Mouse (Mus musculus): ENCODE data around the gene Dgkk. TPM values are rescaled to one million over a fixed set of nuclear protein-coding genes. Genes with fewer than 3 reads are reported as not detected.
"Not testable (repeated sequence)": the region's sequence is repeated elsewhere in the genome, so short reads cannot be mapped to it uniquely, and the experiment has no call there.

Dgkk gene
- polyA plus RNA-seq (2016; fragmentation: Nextera tagmentation; extraction: Ambion mirVana): 0.54 TPM in 2 replicates

- H3K9ac ChIP-seq (replicated peaks); H3K4me1 ChIP-seq (replicated peaks); H3K27ac ChIP-seq; H3K36me3 ChIP-seq; H3K9me3 ChIP-seq; ATAC-seq (ENCODE audit: insufficient number of reproducible peaks, insufficient read depth, low FRiP score, low TSS enrichment, low read depth): not testable (repeated sequence)
- WGBS: 32% methylated on average over 22 of the region's 30 CpGs
- H3K27me3 ChIP-seq: peaks cover 34% of the 10 kb centered on the region
- peak within 1 kb of the TSS; percentile 37 for H3K4me3 ChIP-seq (replicated peaks)
- H3K4me2 ChIP-seq: peak within 1 kb of the TSS; percentile 57
Measured at GRCm38 (mm10) chrX:6779006-6779405, at the start of gene Dgkk. Gene Dgkk (plus strand): TSS chrX:6779306.

DNA sequence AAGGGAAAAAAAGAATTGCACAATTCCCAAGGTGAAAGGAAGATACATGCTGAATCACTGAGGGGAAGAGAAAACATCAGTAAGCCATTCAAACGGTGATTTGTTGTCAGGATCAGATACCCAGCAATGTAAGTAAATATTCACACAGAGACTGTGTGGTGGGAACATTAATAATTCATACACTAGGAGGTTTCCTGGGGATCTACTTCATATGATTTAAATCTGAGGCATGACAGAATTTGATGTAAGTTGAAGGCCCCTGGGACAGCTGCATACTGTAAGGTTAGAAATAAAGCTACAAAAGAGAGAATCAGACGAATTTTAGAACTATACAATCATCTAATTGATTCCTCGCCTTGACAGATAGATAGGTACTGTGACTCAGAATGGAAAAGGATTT is 45.1 kb upstream of the Dgkk start:
- H3K4me3 ChIP-seq (replicated peaks): no peak overlapping the region
- H3K27ac ChIP-seq: no peak overlapping the region
- no peaks in the 10 kb centered on the region for H3K36me3 ChIP-seq
- H3K9ac ChIP-seq (replicated peaks): no peak overlapping the region
- WGBS: 71% methylated on average over 3 of the region's 3 CpGs
- H3K27me3 ChIP-seq: no peaks in the 10 kb centered on the region
- ATAC-seq (ENCODE audit: insufficient number of reproducible peaks, insufficient read depth, low FRiP score, low TSS enrichment, low read depth): no peak
- H3K9me3 ChIP-seq: no peaks in the 10 kb centered on the region
- H3K4me2 ChIP-seq: no peak overlapping the region
- no peaks in the 10 kb centered on the region for H3K4me1 ChIP-seq (replicated peaks)

DNA sequence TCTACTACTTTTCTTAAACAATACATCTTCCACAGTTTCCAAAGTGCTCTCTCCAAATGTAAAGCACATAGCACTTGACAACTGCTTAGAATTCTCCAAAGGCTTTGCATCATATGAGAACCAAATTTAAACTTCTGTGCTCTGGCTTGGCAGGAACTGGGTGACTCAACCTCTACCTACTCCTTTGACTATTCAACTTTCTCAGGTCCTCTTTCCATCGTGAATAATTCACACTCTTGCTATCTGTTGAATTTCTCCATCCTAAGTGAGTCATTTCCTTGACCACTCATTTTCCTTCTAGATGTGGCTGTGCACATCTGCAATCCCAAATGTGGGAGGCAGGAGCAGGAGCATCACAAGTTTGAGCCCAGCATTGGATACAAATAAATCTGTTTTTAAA is 28.4 kb upstream of the Dgkk start:
- 67% methylated on average over 1 of the region's 1 CpGs for WGBS
- Histone ChIP-seq H3K4me1 (replicated peaks) (no peaks in the 10 kb centered on the region), H3K9me3 (no peaks in the 10 kb centered on the region), H3K9ac (replicated peaks) (no peak overlapping the region), H3K36me3 (no peaks in the 10 kb centered on the region), H3K4me3 (replicated peaks) (no peak overlapping the region), H3K4me2 (no peak overlapping the region), H3K27ac (no peak overlapping the region), H3K27me3 (no peaks in the 10 kb centered on the region)
- no peak for ATAC-seq (ENCODE audit: insufficient number of reproducible peaks, insufficient read depth, low FRiP score, low TSS enrichment, low read depth)

GRCm38 (mm10) chrX:6751549-6752047 is 27.5 kb upstream of the Dgkk start:
- 35% methylated on average over 6 of the region's 6 CpGs for WGBS
- Histone ChIP-seq H3K9ac (replicated peaks) (no peak overlapping the region), H3K9me3 (no peaks in the 10 kb centered on the region), H3K36me3 (no peaks in the 10 kb centered on the region), H3K4me2 (no peak overlapping the region), H3K27me3 (no peaks in the 10 kb centered on the region), H3K27ac (no peak overlapping the region), H3K4me3 (replicated peaks) (no peak overlapping the region), H3K4me1 (replicated peaks) (no peaks in the 10 kb centered on the region)
- no peak for ATAC-seq (ENCODE audit: insufficient number of reproducible peaks, insufficient read depth, low FRiP score, low TSS enrichment, low read depth)

DNA sequence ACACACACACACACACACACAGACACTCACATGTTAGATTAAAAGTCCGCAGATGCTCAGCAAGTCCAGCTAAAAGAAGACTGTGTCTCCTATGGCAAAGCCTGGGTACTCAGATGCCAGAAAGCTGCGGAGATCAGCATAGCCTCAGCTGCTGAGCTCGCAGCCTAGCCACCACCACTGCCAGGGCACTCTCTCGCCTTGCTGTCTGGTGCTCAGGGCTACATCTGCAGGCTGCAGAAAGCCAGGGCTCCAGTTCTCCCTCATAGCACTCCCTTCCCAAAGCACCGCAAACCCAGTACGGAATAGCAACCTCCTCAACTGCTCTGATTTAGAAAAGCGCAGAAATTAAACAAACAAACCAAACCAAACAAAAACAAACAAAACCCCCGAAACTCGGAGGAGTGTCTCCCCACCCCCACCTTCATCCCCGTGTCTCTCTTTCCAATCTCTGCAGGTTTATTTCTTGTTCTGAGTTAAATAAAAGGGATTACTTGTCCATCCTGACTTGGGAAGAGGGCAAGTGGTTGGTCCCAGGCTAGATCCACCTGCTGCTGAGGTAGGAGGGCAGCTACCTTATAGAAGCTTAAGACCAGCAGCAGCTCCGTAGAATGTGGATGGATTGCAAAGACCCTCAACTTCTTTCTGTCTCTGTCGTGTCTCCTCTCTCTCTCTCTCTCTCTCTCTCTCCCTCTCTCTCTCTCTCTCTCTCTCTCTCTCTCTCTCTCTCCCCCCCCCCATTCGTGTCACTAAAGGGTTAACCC is 1.4 kb upstream of the Dgkk start:
- 23% methylated on average over 13 of the region's 13 CpGs for WGBS
- H3K9ac ChIP-seq (replicated peaks): no peak overlapping the region
- peaks cover 3% of the 10 kb centered on the region; the same call in 1 of the 2 replicates for H3K4me1 ChIP-seq (replicated peaks)
- peak overlapping the region; percentile 57 for H3K4me2 ChIP-seq
- peaks cover 34% of the 10 kb centered on the region for H3K27me3 ChIP-seq
- no peaks in the 10 kb centered on the region for H3K9me3 ChIP-seq
- H3K27ac ChIP-seq: no peak overlapping the region
- H3K36me3 ChIP-seq: no peaks in the 10 kb centered on the region
- ATAC-seq (ENCODE audit: insufficient number of reproducible peaks, insufficient read depth, low FRiP score, low TSS enrichment, low read depth): no peak
- H3K4me3 ChIP-seq (replicated peaks): peak overlapping the region; percentile 37

GRCm38 (mm10) chrX:6778250-6778637 is 862 bp upstream of the Dgkk start:
- Histone ChIP-seq H3K9ac (replicated peaks) (no peak overlapping the region), H3K4me2 (peak overlapping the region; percentile 57), H3K9me3 (no peaks in the 10 kb centered on the region), H3K36me3 (no peaks in the 10 kb centered on the region), H3K27ac (no peak overlapping the region), H3K27me3 (peaks cover 34% of the 10 kb centered on the region), H3K4me3 (replicated peaks) (peak overlapping the region; percentile 37), H3K4me1 (replicated peaks) (peaks cover 3% of the 10 kb centered on the region; the same call in 1 of the 2 replicates)
- 12% methylated on average over 23 of the region's 24 CpGs for WGBS
- peak; percentile 84 for ATAC-seq (ENCODE audit: insufficient number of reproducible peaks, insufficient read depth, low FRiP score, low TSS enrichment, low read depth)

GRCm38 (mm10) chrX:6779969-6780539 is 948 bp downstream of the Dgkk start:
- WGBS: 26% methylated on average over 16 of the region's 16 CpGs

DNA sequence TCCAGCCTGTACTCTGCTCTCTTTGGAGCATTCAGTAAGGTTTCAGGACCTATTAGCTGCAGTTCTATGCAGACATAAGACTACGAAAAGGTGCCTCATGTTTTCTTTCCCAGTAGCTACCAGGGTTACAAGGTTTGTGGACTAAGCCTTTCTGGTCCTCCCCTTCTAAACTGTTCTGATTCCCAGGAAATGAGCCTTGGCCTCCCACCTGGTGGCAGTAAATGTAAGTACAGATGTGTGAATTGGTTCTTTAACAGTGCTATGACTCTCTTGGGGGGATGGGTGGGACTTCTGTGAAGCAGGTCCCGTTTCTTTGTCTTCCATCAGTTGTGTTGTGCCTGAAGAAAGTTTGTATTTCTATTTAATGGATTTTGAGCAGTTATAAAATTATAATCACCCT is 53.4 kb downstream of the Dgkk start:
- Histone ChIP-seq H3K27me3 (no peaks in the 10 kb centered on the region), H3K36me3 (no peaks in the 10 kb centered on the region), H3K9ac (replicated peaks) (no peak overlapping the region), H3K4me3 (replicated peaks) (no peak overlapping the region), H3K27ac (no peak overlapping the region), H3K4me1 (replicated peaks) (no peaks in the 10 kb centered on the region), H3K9me3 (no peaks in the 10 kb centered on the region), H3K4me2 (no peak overlapping the region)
- no peak for ATAC-seq (ENCODE audit: insufficient number of reproducible peaks, insufficient read depth, low FRiP score, low TSS enrichment, low read depth)
- 35% methylated on average over 2 of the region's 2 CpGs for WGBS

More at GRCm38 (mm10) chrX:6779969-6780539, 948 bp downstream of the Dgkk start:
- no peak overlapping the region for H3K27ac ChIP-seq
- no peak overlapping the region for H3K9ac ChIP-seq (replicated peaks)
- ATAC-seq (ENCODE audit: insufficient number of reproducible peaks, insufficient read depth, low FRiP score, low TSS enrichment, low read depth): no peak
- no peaks in the 10 kb centered on the region for H3K9me3 ChIP-seq
- H3K36me3 ChIP-seq: no peaks in the 10 kb centered on the region
- H3K27me3 ChIP-seq: peaks cover 34% of the 10 kb centered on the region
- peaks cover 3% of the 10 kb centered on the region; the same call in 1 of the 2 replicates for H3K4me1 ChIP-seq (replicated peaks)
- H3K4me3 ChIP-seq (replicated peaks): peak overlapping the region; percentile 29
- H3K4me2 ChIP-seq: peak overlapping the region; percentile 50

DNA sequence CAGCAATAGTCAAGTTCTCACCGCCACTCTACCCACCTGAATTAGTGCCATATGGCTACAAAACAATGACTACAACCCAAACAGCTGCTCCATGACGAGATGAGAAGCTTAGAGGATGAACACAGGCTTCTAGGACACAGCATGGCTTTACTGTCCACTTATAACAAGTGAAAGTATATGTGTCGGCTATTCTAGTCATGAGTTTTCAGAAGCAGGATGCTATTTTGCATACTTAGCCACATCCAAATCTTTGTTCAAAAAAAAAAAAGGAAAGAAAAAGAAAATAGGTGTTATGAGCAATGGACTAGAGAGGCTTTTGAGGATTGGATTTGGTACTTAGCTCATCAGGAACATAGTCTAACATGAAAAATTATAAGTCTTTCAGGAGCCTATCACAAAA is 74.4 kb downstream of the Dgkk start:
- ATAC-seq (ENCODE audit: insufficient number of reproducible peaks, insufficient read depth, low FRiP score, low TSS enrichment, low read depth): no peak
- Histone ChIP-seq H3K36me3 (no peaks in the 10 kb centered on the region), H3K4me3 (replicated peaks) (no peak overlapping the region), H3K9ac (replicated peaks) (no peak overlapping the region), H3K27ac (no peak overlapping the region), H3K4me2 (no peak overlapping the region), H3K4me1 (replicated peaks) (no peaks in the 10 kb centered on the region), H3K27me3 (no peaks in the 10 kb centered on the region), H3K9me3 (no peaks in the 10 kb centered on the region)
- WGBS: 71% methylated on average over 3 of the region's 3 CpGs

GRCm38 (mm10) chrX:6854136-6854535 is 75.0 kb downstream of the Dgkk start:
- H3K36me3 ChIP-seq: no peaks in the 10 kb centered on the region
- WGBS: 84% methylated on average over 5 of the region's 5 CpGs
- no peak for ATAC-seq (ENCODE audit: insufficient number of reproducible peaks, insufficient read depth, low FRiP score, low TSS enrichment, low read depth)
- H3K9me3 ChIP-seq: no peaks in the 10 kb centered on the region
- no peaks in the 10 kb centered on the region for H3K27me3 ChIP-seq
- no peak overlapping the region for H3K9ac ChIP-seq (replicated peaks)
- H3K27ac ChIP-seq: no peak overlapping the region
- no peak overlapping the region for H3K4me2 ChIP-seq
- H3K4me1 ChIP-seq (replicated peaks): no peaks in the 10 kb centered on the region
- H3K4me3 ChIP-seq (replicated peaks): no peak overlapping the region

DNA sequence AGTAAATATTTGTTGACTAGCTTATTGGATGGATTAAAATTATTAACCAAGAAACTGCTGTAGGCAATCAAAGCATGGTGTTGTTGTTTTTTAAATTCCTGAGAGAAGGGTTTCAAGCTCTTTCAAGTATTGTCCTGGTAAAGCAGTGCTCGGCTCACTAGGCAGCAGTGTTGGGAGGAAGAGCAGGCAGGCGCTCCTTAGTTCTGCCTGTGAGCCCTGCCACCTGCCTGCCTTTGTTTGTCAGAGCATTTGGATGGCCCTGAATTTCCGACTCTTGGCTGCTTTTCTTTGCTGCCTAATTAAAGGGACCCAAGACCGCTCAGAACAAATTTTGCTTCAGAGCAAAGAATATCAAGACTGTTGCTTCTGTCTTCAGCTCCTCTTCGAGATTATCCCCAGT is 114.8 kb downstream of the Dgkk start:
- no peaks in the 10 kb centered on the region for H3K4me1 ChIP-seq (replicated peaks)
- H3K4me2 ChIP-seq: no peak overlapping the region
- WGBS: 51% methylated on average over 5 of the region's 5 CpGs
- ATAC-seq (ENCODE audit: insufficient number of reproducible peaks, insufficient read depth, low FRiP score, low TSS enrichment, low read depth): no peak
- H3K27me3 ChIP-seq: no peaks in the 10 kb centered on the region
- H3K9me3 ChIP-seq: no peaks in the 10 kb centered on the region
- no peaks in the 10 kb centered on the region for H3K36me3 ChIP-seq
- H3K9ac ChIP-seq (replicated peaks): no peak overlapping the region
- no peak overlapping the region for H3K4me3 ChIP-seq (replicated peaks)
- H3K27ac ChIP-seq: no peak overlapping the region

All from limb, embryonic 12.5 days (tissue).